Mouse (Mus musculus) embryo, embryonic 11 days (tissue): ENCODE results near the gene Eif2ak4.

Experiments used
- DNase-seq: peaks from one replicate; pipeline ENCODE4 v3.0.0-alpha.2; 2015

Gene Eif2ak4

GRCm38 (mm10) chr2:118510447-118511310 lies 122.3 kb downstream of the Eif2ak4 start:
- peak; percentile 86 for DNase-seq

GRCm38 (mm10) chr2:118511779-118512417 lies 123.5 kb downstream of the Eif2ak4 start:
- no peak for DNase-seq

GRCm38 (mm10) chr2:118512418-118513377 lies 124.3 kb downstream of the Eif2ak4 start:
- DNase-seq, result no peak

- DNase-seq, result peak; percentile 82
These were observed 131.9 kb downstream of the Eif2ak4 start for GRCm38 (mm10) chr2:118520042-118520933.

- no peak for DNase-seq
These were observed 133.8 kb downstream of the Eif2ak4 start for GRCm38 (mm10) chr2:118522265-118522664.

- no peak for DNase-seq
These were observed 134.8 kb downstream of the Eif2ak4 start for GRCm38 (mm10) chr2:118523163-118523730.

- DNase-seq, result no peak
These were observed 136.4 kb downstream of the Eif2ak4 start for GRCm38 (mm10) chr2:118524811-118525210.
